Mouse (Mus musculus) limb, embryonic 11.5 days (tissue): ENCODE results near the gene Pde4d. TPM values are rescaled to one million over a fixed set of nuclear protein-coding genes. Genes with fewer than 3 reads are reported as not detected.
A peak's percentile ranks its signal among the peaks of the same experiment; 100 is the strongest.

Source experiments
- ATAC-seq: fragments of 200-750 bp; cut with Nextera tagmentation; 2 replicates; pipeline ENCODE4 v1.8.0; 2017; ENCODE audit warnings: low read depth; ENCODE audit not compliant: insufficient number of reproducible peaks, low FRiP score, low TSS enrichment
- DNase-seq: peaks from one replicate; pipeline ENCODE4 v3.0.0-alpha.2; 2015; ENCODE audit warnings: low spot score
- H3K27ac ChIP-seq: fragments of 300-500 bp; sonication (generic); replicated peaks from 2 replicates; pipeline ENCODE4 v1.5.1; 2014; ENCODE audit warnings: low read depth, mild to moderate bottlenecking, low read length
- H3K27me3 ChIP-seq: fragments of 300-500 bp; sonication (generic); 2 replicates; pipeline ENCODE4 v1.6.1; 2014; ENCODE audit warnings: mild to moderate bottlenecking, low read length, mixed read lengths; ENCODE audit not compliant: control insufficient read depth, insufficient read depth
- H3K36me3 ChIP-seq: fragments of 300-500 bp; sonication (generic); 2 replicates; pipeline ENCODE4 v1.6.1; 2014; ENCODE audit warnings: mild to moderate bottlenecking, low read length, moderate library complexity, mixed read lengths; ENCODE audit not compliant: control insufficient read depth, insufficient read depth
- H3K4me1 ChIP-seq: fragments of 300-500 bp; sonication (generic); 2 replicates; pipeline ENCODE4 v1.6.1; 2014; ENCODE audit warnings: low read length, mixed read lengths; ENCODE audit not compliant: control insufficient read depth, insufficient read depth
- H3K4me2 ChIP-seq: fragments of 300-500 bp; sonication (generic); 2 replicates; pipeline ENCODE4 v1.6.1; 2014; ENCODE audit warnings: low read depth, mild to moderate bottlenecking, moderate library complexity; ENCODE audit not compliant: severe bottlenecking
- H3K4me3 ChIP-seq: fragments of 300-500 bp; sonication (generic); 2 replicates; pipeline ENCODE4 v1.5.1; 2014; ENCODE audit warnings: low read depth, low read length
- H3K9ac ChIP-seq: fragments of 300-500 bp; sonication (generic); 2 replicates; pipeline ENCODE4 v1.6.1; 2014; ENCODE audit warnings: mild to moderate bottlenecking, low read length
- H3K9me3 ChIP-seq: fragments of 300-500 bp; sonication (generic); 2 replicates; pipeline ENCODE4 v1.6.1; 2016; ENCODE audit warnings: low read length; ENCODE audit not compliant: control insufficient read depth
- WGBS: fragments of 180-500 bp; shearing (Covaris S2); extraction: QIAGEN DNeasy Blood & Tissue Kit; methylation state at CpG from one replicate; pipeline ENCODE4 v1.1.7; 2014; 5-methylcytosine and 5-hydroxymethylcytosine counted together
- polyA plus RNA-seq: library from polyadenylated mRNA; unstranded; fragments of >200 nt; fragmentation: Nextera tagmentation; extraction: Ambion mirVana; gene quantifications from 2 replicates; pipeline ENCODE4 v1.2.1, GENCODE M21; 2014

Gene Pde4d
- polyA plus RNA-seq, 1 experiment from 2014 or later = 13.3 TPM

DNA sequence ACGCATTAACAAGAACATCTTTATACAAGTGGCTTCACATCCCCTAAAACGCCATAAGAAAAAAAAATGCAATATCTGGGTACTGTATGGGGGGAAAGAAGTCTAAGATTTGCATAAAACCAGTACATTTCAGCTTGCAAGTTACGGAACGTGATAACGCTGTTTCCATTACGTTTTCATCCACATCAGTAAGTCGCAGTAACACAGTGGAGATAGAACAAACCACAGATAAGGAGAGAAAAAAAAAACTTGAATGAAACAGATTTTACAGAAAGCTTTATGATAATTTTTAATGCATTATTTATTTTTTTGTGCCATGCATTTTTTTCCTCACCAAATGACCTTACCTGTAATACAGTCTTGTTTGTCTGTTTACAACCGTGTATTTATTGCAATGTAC lies 1504.4 kb downstream of the Pde4d start:
- H3K4me3 ChIP-seq = no peak overlapping the region
- H3K27ac ChIP-seq = no peak overlapping the region
- H3K9me3 ChIP-seq = no peaks in the 10 kb centered on the region
- H3K36me3 ChIP-seq = no peaks in the 10 kb centered on the region
- H3K9ac ChIP-seq = no peak overlapping the region
- no peaks in the 10 kb centered on the region for H3K27me3 ChIP-seq
- no peak overlapping the region for H3K4me2 ChIP-seq
- 0 out of 2 replicates have a peak, but pooled peaks cover 3% of the 10 kb centered on the region for H3K4me1 ChIP-seq
- no peak for ATAC-seq
- DNase-seq = no peak
- WGBS = 95% methylated on average over 8 of the region's 8 CpGs

GRCm38 (mm10) chr13:109957953-109958352 lies 1508.2 kb downstream of the Pde4d start:
- no peak overlapping the region for H3K4me3 ChIP-seq
- 23% methylated on average over 4 of the region's 4 CpGs for WGBS
- 0 out of 2 replicates have a peak, but pooled peaks cover 3% of the 10 kb centered on the region for H3K4me1 ChIP-seq
- H3K9ac ChIP-seq = no peak overlapping the region
- H3K9me3 ChIP-seq = no peaks in the 10 kb centered on the region
- H3K27ac ChIP-seq = no peak overlapping the region
- no peaks in the 10 kb centered on the region for H3K36me3 ChIP-seq
- ATAC-seq (no peak), DNase-seq (no peak)
- H3K27me3 ChIP-seq = no peaks in the 10 kb centered on the region
- no peak overlapping the region for H3K4me2 ChIP-seq

DNA sequence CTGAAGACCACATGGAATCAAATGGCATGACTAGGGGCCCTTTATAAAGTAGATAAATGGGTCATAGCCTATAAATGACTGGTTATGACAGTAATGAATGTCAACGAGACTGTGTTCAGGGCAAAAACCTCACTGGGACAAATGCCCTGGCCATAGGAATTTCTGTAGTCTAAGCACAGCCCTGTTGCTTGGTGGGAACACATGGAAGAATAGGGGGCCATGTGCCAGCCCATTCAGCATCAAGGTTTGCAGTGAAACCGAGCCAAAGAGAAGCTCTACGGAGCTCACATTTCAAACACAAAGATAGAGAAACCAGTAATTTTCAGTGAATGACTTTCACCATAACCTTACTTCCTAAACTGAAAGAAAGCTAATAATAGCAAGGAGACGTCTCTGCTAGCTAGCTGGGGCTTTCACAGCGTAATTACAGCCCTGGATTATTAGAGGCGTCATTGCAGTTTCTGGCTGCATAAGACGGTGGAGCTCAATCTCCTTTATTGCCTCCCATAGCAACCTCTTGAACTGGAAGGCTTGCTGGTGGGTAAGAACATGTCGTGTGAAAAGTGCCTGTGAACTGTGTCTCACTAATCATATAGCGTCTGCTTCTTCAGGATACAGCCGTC lies 1533.2 kb downstream of the Pde4d start:
- Histone ChIP-seq H3K27me3 (no peaks in the 10 kb centered on the region), H3K9me3 (no peaks in the 10 kb centered on the region), H3K27ac (no peak overlapping the region), H3K4me1 (no peaks in the 10 kb centered on the region), H3K4me3 (no peak overlapping the region), H3K36me3 (no peaks in the 10 kb centered on the region), H3K9ac (no peak overlapping the region), H3K4me2 (no peak overlapping the region)
- no peak for ATAC-seq
- DNase-seq = no peak
- WGBS = 55% methylated on average over 10 of the region's 10 CpGs

DNA sequence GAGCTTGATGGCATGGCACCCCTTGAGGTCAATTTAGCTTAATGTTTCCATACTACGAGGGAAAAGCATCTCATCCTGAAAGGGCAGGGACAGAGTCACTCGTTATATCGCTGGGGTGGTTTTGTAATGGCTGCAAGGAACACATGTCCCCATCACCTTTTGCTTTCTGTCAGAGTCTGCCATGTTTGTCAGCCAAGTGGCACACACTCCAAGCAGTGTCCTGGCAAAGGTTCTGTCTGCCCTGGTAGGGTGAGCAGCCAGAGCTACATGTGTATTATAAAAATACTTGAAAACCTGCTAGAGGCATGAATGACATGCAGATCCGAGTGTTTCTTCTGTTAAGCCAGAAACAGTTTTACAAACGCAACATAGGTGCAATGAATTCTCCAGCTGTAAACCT lies 1535.7 kb downstream of the Pde4d start:
- ATAC-seq = no peak
- H3K9ac ChIP-seq = no peak overlapping the region
- H3K36me3 ChIP-seq = no peaks in the 10 kb centered on the region
- H3K9me3 ChIP-seq = no peaks in the 10 kb centered on the region
- no peaks in the 10 kb centered on the region for H3K27me3 ChIP-seq
- no peak overlapping the region for H3K27ac ChIP-seq
- 75% methylated on average over 5 of the region's 5 CpGs for WGBS
- no peak overlapping the region for H3K4me3 ChIP-seq
- DNase-seq = no peak
- no peaks in the 10 kb centered on the region for H3K4me1 ChIP-seq
- H3K4me2 ChIP-seq = no peak overlapping the region

DNA sequence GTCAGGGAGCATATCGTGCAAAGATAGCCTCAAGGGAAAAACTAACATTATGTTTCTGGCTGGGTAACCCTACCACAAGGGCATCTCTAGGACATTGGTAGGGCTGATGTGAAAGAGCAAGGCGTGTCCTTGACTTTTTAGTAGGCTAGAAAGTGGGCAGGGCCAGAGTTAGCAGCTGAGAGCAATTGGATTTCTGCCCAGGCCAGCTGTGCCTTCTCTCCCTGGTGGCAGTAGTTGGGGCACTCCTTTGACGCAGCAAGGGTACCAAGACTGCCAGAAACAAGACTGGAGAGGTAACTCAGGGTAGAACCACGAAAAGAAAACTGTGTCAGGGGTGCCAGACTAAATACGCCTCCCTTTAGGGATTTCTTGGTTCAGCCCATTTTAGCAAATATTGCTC lies 1536.1 kb downstream of the Pde4d start:
- Histone ChIP-seq H3K27ac (no peak overlapping the region), H3K27me3 (no peaks in the 10 kb centered on the region), H3K4me1 (no peaks in the 10 kb centered on the region), H3K4me2 (no peak overlapping the region), H3K9ac (no peak overlapping the region), H3K4me3 (no peak overlapping the region), H3K9me3 (no peaks in the 10 kb centered on the region), H3K36me3 (no peaks in the 10 kb centered on the region)
- 79% methylated on average over 5 of the region's 5 CpGs for WGBS
- DNase-seq (no peak), ATAC-seq (no peak)

GRCm38 (mm10) chr13:109992775-109993505 lies 1543.2 kb downstream of the Pde4d start:
- H3K4me3 ChIP-seq = no peak overlapping the region
- H3K36me3 ChIP-seq = no peaks in the 10 kb centered on the region
- no peaks in the 10 kb centered on the region for H3K9me3 ChIP-seq
- 0 out of 2 replicates have a peak overlapping the region, but pooled peaks have one; percentile 15 for H3K27ac ChIP-seq
- H3K4me1 ChIP-seq = peaks cover 8% of the 10 kb centered on the region
- no peaks in the 10 kb centered on the region for H3K27me3 ChIP-seq
- WGBS = 58% methylated on average over 5 of the region's 5 CpGs
- ATAC-seq = peak; percentile 46; the same call in 1 of the 2 replicates
- no peak overlapping the region for H3K9ac ChIP-seq
- H3K4me2 ChIP-seq = no peak overlapping the region
- peak; percentile 64 for DNase-seq

DNA sequence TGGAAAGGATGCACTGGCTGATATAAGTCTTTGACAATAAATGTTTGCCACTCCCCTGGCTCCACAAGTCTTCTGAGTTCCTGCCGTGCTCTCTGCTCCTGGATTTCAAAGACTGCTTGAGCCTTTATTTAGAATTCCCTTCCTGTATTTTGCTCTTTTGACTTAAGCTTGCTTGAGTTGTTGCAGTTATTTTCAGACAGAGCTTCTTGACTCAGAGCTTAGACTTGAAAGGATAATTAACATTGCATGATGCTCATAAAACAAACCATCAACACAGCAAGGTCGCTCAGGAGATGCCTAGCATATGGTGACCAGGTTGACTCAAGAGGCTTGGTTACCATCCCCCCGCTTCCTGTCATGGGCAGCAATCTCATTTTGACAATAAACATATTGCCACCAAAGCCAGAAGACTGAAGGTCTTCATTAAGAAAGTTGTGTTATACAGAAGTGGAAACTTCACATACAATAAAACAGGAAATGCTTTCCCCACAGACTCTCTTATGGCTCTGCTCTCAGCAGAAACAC lies 1544.6 kb downstream of the Pde4d start:
- H3K36me3 ChIP-seq = no peaks in the 10 kb centered on the region
- peak overlapping the region; percentile 63; the same call in 1 of the 2 replicates for H3K27ac ChIP-seq

GRCm38 (mm10) chr13:110002081-110002480 lies 1552.3 kb downstream of the Pde4d start:
- H3K4me1 ChIP-seq = no peaks in the 10 kb centered on the region
- DNase-seq (no peak), ATAC-seq (no peak)
- 89% methylated on average over 3 of the region's 3 CpGs for WGBS
- H3K27ac ChIP-seq = no peak overlapping the region
- no peaks in the 10 kb centered on the region for H3K9me3 ChIP-seq
- H3K9ac ChIP-seq = no peak overlapping the region
- H3K36me3 ChIP-seq = no peaks in the 10 kb centered on the region
- H3K4me3 ChIP-seq = no peak overlapping the region
- no peaks in the 10 kb centered on the region for H3K27me3 ChIP-seq
- H3K4me2 ChIP-seq = no peak overlapping the region

More for the DNA sequence above, 1544.6 kb downstream of the Pde4d start:
- Histone ChIP-seq H3K27me3 (no peaks in the 10 kb centered on the region), H3K4me2 (no peak overlapping the region), H3K4me3 (no peak overlapping the region), H3K9ac (no peak overlapping the region), H3K9me3 (no peaks in the 10 kb centered on the region), H3K4me1 (peaks cover 8% of the 10 kb centered on the region)
- ATAC-seq = no peak
- WGBS = 16% methylated on average over 3 of the region's 3 CpGs
- DNase-seq = peak; percentile 72
